Mouse (Mus musculus): ENCODE data around the gene Styx. TPM values are rescaled to one million over a fixed set of nuclear protein-coding genes. Genes with fewer than 3 reads are reported as not detected.
"Not testable (repeated sequence)": the region's sequence is repeated elsewhere in the genome, so short reads cannot be mapped to it uniquely, and the experiment has no call there.

The Styx gene
- total RNA-seq, 2 experiments from 2014 or later = 18.7 to 18.8 TPM

GRCm38 (mm10) chr14:45464036-45465035, 113.4 kb downstream of the Styx start:
- no peak for DNase-seq (ENCODE audit: low spot score in 2 of 2)

- not testable (repeated sequence) for DNase-seq (ENCODE audit: low spot score in 2 of 2)
These were observed 115.5 kb downstream of the Styx start for GRCm38 (mm10) chr14:45466371-45466770.

- DNase-seq (ENCODE audit: low spot score in 2 of 2) = no peak
These were observed 118.6 kb downstream of the Styx start for GRCm38 (mm10) chr14:45469446-45469845.

Small RNA genes lying within 50 kb of the gene (microRNA-seq; reads per million reads assigned to microRNA genes)
- gene Gm25353 = 0 reads per million in 2 experiments

Other genes starting within 250 kb of the Styx start
- 10 to 100 TPM; 24.1 to 28.0 TPM for gene Gpr137c, start 131.4 kb upstream of the Styx start, total RNA-seq (2021)
- gene Txndc16, start 130.8 kb upstream of the Styx start, total RNA-seq (2021) = 10 to 100 TPM; 67.3 to 68.1 TPM
- 10 to 100 TPM; 26.9 to 30.0 TPM for gene Ero1l, start 32.3 kb upstream of the Styx start, total RNA-seq (2021)
- 100 to 1,000 TPM in 1 of 2 experiments, 10 to 100 TPM in 1; 98.3 to 105 TPM for gene Psmc6, start 21.3 kb upstream of the Styx start, total RNA-seq (2021)
- 10 to 100 TPM; 11.3 to 14.4 TPM for gene Gnpnat1, start 53.8 kb downstream of the Styx start, total RNA-seq (2021)
- gene Fermt2, start 179.0 kb downstream of the Styx start, total RNA-seq (2021) = 100 to 1,000 TPM; 102 to 105 TPM